Mouse (Mus musculus) CH12.LX (cell line): Measurements from ENCODE around the gene 6430548M08Rik. TPM values are rescaled to one million over a fixed set of nuclear protein-coding genes. Genes with fewer than 3 reads are reported as not detected.

ENCODE experiments used
- DNase-seq: peaks from one replicate; pipeline ENCODE4 v3.0.0-alpha.2; 2013; ENCODE audit errors: extremely low read depth
- H3K27ac ChIP-seq: 2 replicates; pipeline ENCODE4 v1.5.1; 2012; ENCODE audit warnings: low read depth, mild to moderate bottlenecking, control low read depth, moderate library complexity; ENCODE audit not compliant: insufficient read depth
- H3K27me3 ChIP-seq: replicated peaks from 2 replicates; pipeline ENCODE3; 2012; ENCODE audit warnings: inconsistent platforms
- H3K36me3 ChIP-seq, 2 experiments: replicated peaks in 1 of 2; 2 replicates each; pipeline versions ENCODE3 to v1.6.1; 2012; ENCODE audit warnings: inconsistent platforms in 1 of 2, low read length in 1 of 2, mild to moderate bottlenecking in 1 of 2, mixed read lengths in 1 of 2, moderate library complexity in 1 of 2; ENCODE audit not compliant: control insufficient read depth in 1 of 2, insufficient read depth in 1 of 2
- H3K4me1 ChIP-seq, 2 experiments: 2 replicates each; pipeline ENCODE4 v1.6.1; 2012; ENCODE audit warnings: inconsistent platforms in 1 of 2, moderate library complexity in 1 of 2; ENCODE audit not compliant: insufficient read depth in 2 of 2, control insufficient read depth in 1 of 2
- H3K4me2 ChIP-seq: 2 replicates; pipeline ENCODE4 v1.6.1; 2012; ENCODE audit warnings: low read depth, mild to moderate bottlenecking, control low read depth; ENCODE audit not compliant: poor library complexity, insufficient read depth, severe bottlenecking
- H3K4me3 ChIP-seq, 3 experiments: fragments of 150-350 bp in 1 of 3; sonication (generic) in 1 of 3; replicated peaks in 1 of 3; 2 replicates each; pipeline versions ENCODE3 to v1.5.1; 2011 to 2012; ENCODE audit warnings: low read depth in 2 of 3, low read length in 2 of 3, mild to moderate bottlenecking in 2 of 3, moderate library complexity in 2 of 3, control low read depth in 1 of 3, improper control_type of control experiment in 1 of 3, inconsistent platforms in 1 of 3, mixed read lengths in 1 of 3; ENCODE audit not compliant: poor library complexity in 1 of 3
- H3K79me2 ChIP-seq: replicated peaks from 2 replicates; pipeline ENCODE4 v1.6.1; 2012; ENCODE audit warnings: mild to moderate bottlenecking, moderate library complexity; ENCODE audit not compliant: control insufficient read depth, poor library complexity, insufficient read depth, severe bottlenecking; ENCODE audit errors: extremely low read depth
- H3K9ac ChIP-seq: 2 replicates; pipeline ENCODE4 v1.6.1; 2012; ENCODE audit warnings: low read depth, mild to moderate bottlenecking, control low read depth, moderate library complexity; ENCODE audit not compliant: insufficient read depth
- H3K9me3 ChIP-seq: replicated peaks from 2 replicates; pipeline ENCODE3; 2012; ENCODE audit warnings: low read length, inconsistent platforms, mixed read lengths
- BHLHE40 ChIP-seq: IDR thresholded peaks from 2 replicates; pipeline ENCODE4 v1.6.1; 2011; ENCODE audit warnings: mild to moderate bottlenecking, low read depth, low read length, improper control_type of control experiment
- CHD1 ChIP-seq: IDR thresholded peaks from 2 replicates; pipeline ENCODE4 v1.6.1; 2012; ENCODE audit warnings: low read depth, low read length, improper control_type of control experiment, inconsistent platforms
- CHD2 ChIP-seq: IDR thresholded peaks from 2 replicates; pipeline ENCODE4 v1.6.1; 2011; ENCODE audit warnings: low read length, improper control_type of control experiment
- CTCF ChIP-seq, 2 experiments: IDR thresholded peaks in 1 of 2; conservative IDR thresholded peaks in 1 of 2; 2 replicates each; pipeline ENCODE4 v1.5.1; 2011 to 2012; ENCODE audit warnings: low read depth in 2 of 2, low read length in 2 of 2, improper control_type of control experiment in 1 of 2, inconsistent platforms in 1 of 2, mild to moderate bottlenecking in 1 of 2, moderate library complexity in 1 of 2
- E2F4 ChIP-seq: IDR thresholded peaks from 2 replicates; pipeline ENCODE4 v1.6.1; 2011; ENCODE audit warnings: low read depth, low read length, improper control_type of control experiment; ENCODE audit not compliant: insufficient replicate concordance
- ELF1 ChIP-seq: IDR thresholded peaks from 2 replicates; pipeline ENCODE4 v1.6.1; 2014; ENCODE audit warnings: low read depth, mild to moderate bottlenecking, inconsistent platforms, low read length, improper control_type of control experiment
- EP300 ChIP-seq: IDR thresholded peaks from 2 replicates; pipeline ENCODE4 v1.6.1; 2011; ENCODE audit warnings: low read length, improper control_type of control experiment
- GABPA ChIP-seq: IDR thresholded peaks from 2 replicates; pipeline ENCODE4 v1.6.1; 2012; ENCODE audit warnings: low read depth, low read length, improper control_type of control experiment, inconsistent platforms; ENCODE audit not compliant: insufficient replicate concordance
- IRF4 ChIP-seq: IDR thresholded peaks from 2 replicates; pipeline ENCODE4 v1.6.1; 2014; ENCODE audit warnings: low read depth, mild to moderate bottlenecking, inconsistent platforms, low read length, improper control_type of control experiment
- JUN ChIP-seq: IDR thresholded peaks from 2 replicates; pipeline ENCODE4 v1.6.1; 2011; ENCODE audit warnings: low read depth, mild to moderate bottlenecking, low read length, improper control_type of control experiment, moderate library complexity; ENCODE audit not compliant: insufficient read depth
- KAT2A ChIP-seq: IDR thresholded peaks from 2 replicates; pipeline ENCODE4 v1.6.1; 2012; ENCODE audit warnings: low read length, improper control_type of control experiment, inconsistent platforms; ENCODE audit not compliant: insufficient replicate concordance
- MAFK ChIP-seq: IDR thresholded peaks from 2 replicates; pipeline ENCODE4 v1.6.1; 2011; ENCODE audit warnings: low read length, improper control_type of control experiment; ENCODE audit not compliant: insufficient replicate concordance
- MAX ChIP-seq: IDR thresholded peaks from 2 replicates; pipeline ENCODE4 v1.6.1; 2011; ENCODE audit warnings: low read length, improper control_type of control experiment
- MXI1 ChIP-seq: IDR thresholded peaks from 2 replicates; pipeline ENCODE4 v1.6.1; 2011; ENCODE audit warnings: mild to moderate bottlenecking, low read depth, low read length, improper control_type of control experiment
- NELFE ChIP-seq: IDR thresholded peaks from 2 replicates; pipeline ENCODE4 v1.6.1; 2011; ENCODE audit warnings: low read depth, low read length, improper control_type of control experiment
- NRF1 ChIP-seq: IDR thresholded peaks from 2 replicates; pipeline ENCODE4 v1.6.1; 2014; ENCODE audit warnings: low read depth, mild to moderate bottlenecking, inconsistent platforms, low read length, improper control_type of control experiment, moderate library complexity
- POLR2A ChIP-seq: IDR thresholded peaks from 2 replicates; pipeline ENCODE4 v1.6.1; 2011; ENCODE audit warnings: low read depth, mild to moderate bottlenecking, improper control_type of control experiment, low read length
- RAD21 ChIP-seq: IDR thresholded peaks from 2 replicates; pipeline ENCODE4 v1.6.1; 2011; ENCODE audit warnings: low read depth, mild to moderate bottlenecking, low read length, improper control_type of control experiment, moderate library complexity
- RCOR1 ChIP-seq: conservative IDR thresholded peaks from 2 replicates; pipeline ENCODE4 v1.6.1; 2012; ENCODE audit warnings: low read depth, mild to moderate bottlenecking, inconsistent platforms, low read length, improper control_type of control experiment
- SIN3A ChIP-seq: IDR thresholded peaks from 2 replicates; pipeline ENCODE4 v1.6.1; 2012; ENCODE audit warnings: low read length, improper control_type of control experiment, inconsistent platforms
- SMC3 ChIP-seq: IDR thresholded peaks from 2 replicates; pipeline ENCODE4 v1.6.1; 2011; ENCODE audit warnings: low read depth, low read length, improper control_type of control experiment
- TBP ChIP-seq: conservative IDR thresholded peaks from 2 replicates; pipeline ENCODE4 v1.6.1; 2011; ENCODE audit warnings: low read depth, low read length, improper control_type of control experiment
- TCF12 ChIP-seq: IDR thresholded peaks from 2 replicates; pipeline ENCODE4 v1.6.1; 2014; ENCODE audit warnings: low read depth, mild to moderate bottlenecking, inconsistent platforms, low read length, improper control_type of control experiment
- UBTF ChIP-seq: IDR thresholded peaks from 2 replicates; pipeline ENCODE4 v1.6.1; 2012; ENCODE audit warnings: low read depth, mild to moderate bottlenecking, inconsistent platforms, low read length, improper control_type of control experiment, moderate library complexity
- USF1 ChIP-seq: IDR thresholded peaks from 2 replicates; pipeline ENCODE4 v1.6.1; 2014; ENCODE audit warnings: low read depth, mild to moderate bottlenecking, inconsistent platforms, low read length, improper control_type of control experiment
- USF2 ChIP-seq: conservative IDR thresholded peaks from 2 replicates; pipeline ENCODE4 v1.6.1; 2011; ENCODE audit warnings: low read depth, low read length, improper control_type of control experiment
- ZC3H11A ChIP-seq: IDR thresholded peaks from 2 replicates; pipeline ENCODE4 v1.6.1; 2012; ENCODE audit warnings: low read depth, mild to moderate bottlenecking, inconsistent platforms, low read length, improper control_type of control experiment
- ZKSCAN1 ChIP-seq: IDR thresholded peaks from 2 replicates; pipeline ENCODE4 v1.6.1; 2012; ENCODE audit warnings: low read depth, inconsistent platforms, low read length, improper control_type of control experiment, borderline replicate concordance
- ZMIZ1 ChIP-seq: IDR thresholded peaks from 2 replicates; pipeline ENCODE4 v1.6.1; 2012; ENCODE audit warnings: low read depth, mild to moderate bottlenecking, inconsistent platforms, low read length, improper control_type of control experiment
- ZNF384 ChIP-seq: IDR thresholded peaks from 2 replicates; pipeline ENCODE4 v1.6.1; 2012; ENCODE audit warnings: low read depth, low read length, improper control_type of control experiment, inconsistent platforms
- dilution Hi-C: fragments of 300-500 bp; cut with MboI; formaldehyde crosslinking; loops from 2 replicates; pipeline ENCODE4 v1.14.3; 2020; ENCODE audit warnings: low sequenced_read_pairs; ENCODE audit not compliant: extremely low pct_unique_long_range_greater_than_20kb, extremely low pct_ligation_motif_present
- in situ Hi-C: fragments of 300-500 bp; cut with MboI; formaldehyde crosslinking; loops from 3 replicates; pipeline ENCODE4 v1.14.3; 2019; ENCODE audit warnings: low sequenced_read_pairs, low pct_ligation_motif_present, low pct_unique_long_range_greater_than_20kb, mixed read lengths
- polyA plus RNA-seq: library from polyadenylated mRNA; unstranded; fragments of >175 nt; gene quantifications from 2 replicates; pipeline ENCODE4 v1.2.1, GENCODE M21; 2012; ENCODE audit warnings: low read depth; ENCODE audit not compliant: insufficient read length
- total RNA-seq, 2 experiments: library from RNA; depleted of rRNA; stranded (reverse); fragments of 300-350 nt in 1 of 2; fragments of >200 nt in 1 of 2; gene quantifications; 2 replicates each; pipeline ENCODE4 v1.2.3; 2012 to 2014

The 6430548M08Rik gene
- total RNA-seq (2012; rRNA removed) = 0.13 and 0.17 TPM in 2 replicates
- total RNA-seq (2014; rRNA removed) = not detected in 2 replicates
- polyA plus RNA-seq = not detected in 2 replicates

DNA sequence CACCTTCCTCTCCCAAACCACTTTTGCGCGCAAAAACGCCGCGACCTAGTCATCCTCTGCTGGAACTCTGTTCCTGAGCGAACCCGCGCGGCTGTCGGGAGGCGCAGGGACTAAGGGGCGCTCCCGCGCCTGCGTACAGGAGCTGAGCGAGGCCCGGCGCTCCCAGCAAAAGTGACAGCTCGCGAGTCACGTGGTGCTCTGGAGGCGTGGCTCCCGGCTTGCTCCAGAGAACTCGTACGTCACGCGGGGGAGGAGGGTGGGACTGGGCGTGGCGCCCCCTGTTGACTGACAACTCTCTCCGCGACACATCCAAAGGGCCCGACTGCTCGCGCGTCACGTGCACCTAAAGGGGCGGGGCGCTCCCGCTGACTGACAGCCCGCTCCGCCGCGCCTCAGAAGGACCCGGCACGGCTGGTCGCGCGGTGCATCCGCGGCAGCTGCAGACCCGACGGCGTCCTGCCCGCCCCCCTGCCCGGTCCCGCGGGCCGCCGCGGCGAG is at the start of gene 6430548M08Rik:
Gene 6430548M08Rik (plus strand): TSS at position 395 of the 498 bp plus-strand sequence.
- peak; percentile 99 for DNase-seq
- Histone ChIP-seq H3K4me2 (peak within 1 kb of the TSS; percentile 97), H3K36me3 (no peaks in the 10 kb centered on the region), H3K79me2 (no peaks in the 10 kb centered on the region), H3K4me1 (peaks cover 5 to 6% of the 10 kb centered on the region in 2 experiments; a peak in 3 of 4 replicates), H3K27me3 (peaks cover 56% of the 10 kb centered on the region), H3K9me3 (peaks cover 18% of the 10 kb centered on the region), H3K4me3 (peak within 1 kb of the TSS; percentile 18 to 74 (median 50)), H3K27ac (no peak within 1 kb of the TSS), H3K9ac (peak within 1 kb of the TSS; percentile 66)
- in situ Hi-C loops (no loop called here), dilution Hi-C loops (no loop called here)
- TF ChIP-seq ZC3H11A (no peak), JUN (no peak), NELFE (peak; percentile 60; the same call in 1 of the 2 replicates), ZKSCAN1 (no peak), SIN3A (peak; percentile 45), RCOR1 (no peak), BHLHE40 (peak; percentile 92), SMC3 (no peak), IRF4 (peak; percentile 43; the same call in 1 of the 2 replicates), TBP (no peak), ELF1 (no peak), USF1 (peak; percentile 96), MAX (peak; percentile 98), USF2 (peak; percentile 96), NRF1 (peak; percentile 99), CTCF (conservative IDR thresholded peaks at IDR 0.05 in 1 of 2, IDR thresholded peaks at IDR 0.05 in 1 of 2; ENCODE audit: low read depth in 2 of 2, low read length in 2 of 2) (peak in 1 of 2 experiments; percentile 41; a peak in 2 of 4 replicates), ZMIZ1 (no peak), MXI1 (peak; percentile 66; the same call in 1 of the 2 replicates), CHD1 (no peak), POLR2A (peak; percentile 74)

DNA sequence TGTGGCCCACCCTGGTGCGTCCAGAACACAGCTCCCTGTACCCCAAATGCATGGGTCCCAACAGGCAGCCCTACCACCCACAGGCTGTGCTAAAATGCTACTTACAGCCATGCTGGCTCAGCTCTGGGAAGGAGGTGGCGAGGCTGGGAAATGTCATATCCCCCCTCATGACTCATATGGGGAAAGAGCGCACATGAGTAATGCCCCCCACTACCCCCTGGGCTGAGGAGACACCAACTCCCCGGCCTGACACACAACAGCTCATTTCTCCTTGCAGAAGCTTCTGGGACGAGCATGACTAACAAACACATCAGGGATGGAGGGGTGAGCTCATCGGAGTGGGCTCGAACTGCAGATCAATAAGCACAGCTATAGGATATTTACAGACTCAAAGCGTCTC is 48.3 kb upstream of the 6430548M08Rik start:
- H3K4me1 ChIP-seq = no peaks in the 10 kb centered on the region
- no peak overlapping the region for H3K4me3 ChIP-seq
- no peak overlapping the region for H3K9ac ChIP-seq
- peaks cover 3% of the 10 kb centered on the region for H3K9me3 ChIP-seq
- no peak overlapping the region for H3K27ac ChIP-seq
- DNase-seq = no peak
- dilution Hi-C loops = no loop called here
- TF ChIP-seq E2F4 (no peak), MAFK (no peak), UBTF (no peak), TCF12 (no peak), POLR2A (no peak), TBP (no peak), KAT2A (no peak), NELFE (no peak), EP300 (no peak), NRF1 (no peak), MXI1 (no peak), CHD2 (no peak), SMC3 (no peak), GABPA (no peak), USF2 (no peak), SIN3A (no peak), RAD21 (no peak), ZNF384 (no peak)
- H3K27me3 ChIP-seq = peaks cover 75% of the 10 kb centered on the region
- H3K36me3 ChIP-seq = no peaks in the 10 kb centered on the region
- H3K4me2 ChIP-seq = no peak overlapping the region
- no peaks in the 10 kb centered on the region for H3K79me2 ChIP-seq
- in situ Hi-C loops = no loop called here
